Mouse (Mus musculus): Measurements from ENCODE around the gene Syde2.

- TF ChIP-seq CTCF (conservative IDR thresholded peaks at IDR 0.05 in 1 of 2, IDR thresholded peaks at IDR 0.05 in 1 of 2; ENCODE audit: low read depth in 2 of 2, low read length in 2 of 2) (no peak), MAX (IDR thresholded peaks at IDR 0.05; ENCODE audit: low read length) (no peak), POLR2AphosphoS2 (IDR thresholded peaks at IDR 0.05; ENCODE audit: low read depth, low read length) (no peak)
Measured at GRCm38 (mm10) chr3:146063146-146063545, 75.5 kb downstream of the Syde2 start.

Measured in CH12.LX (cell line).